Mouse (Mus musculus) yolk sac, embryonic 10.5 days (tissue): ENCODE data around the gene Tsc2.

Source experiments
- DNase-seq: peaks from one replicate; pipeline ENCODE4 v3.0.0-alpha.2; 2017; ENCODE audit warnings: low spot score

Tsc2 gene

DNA sequence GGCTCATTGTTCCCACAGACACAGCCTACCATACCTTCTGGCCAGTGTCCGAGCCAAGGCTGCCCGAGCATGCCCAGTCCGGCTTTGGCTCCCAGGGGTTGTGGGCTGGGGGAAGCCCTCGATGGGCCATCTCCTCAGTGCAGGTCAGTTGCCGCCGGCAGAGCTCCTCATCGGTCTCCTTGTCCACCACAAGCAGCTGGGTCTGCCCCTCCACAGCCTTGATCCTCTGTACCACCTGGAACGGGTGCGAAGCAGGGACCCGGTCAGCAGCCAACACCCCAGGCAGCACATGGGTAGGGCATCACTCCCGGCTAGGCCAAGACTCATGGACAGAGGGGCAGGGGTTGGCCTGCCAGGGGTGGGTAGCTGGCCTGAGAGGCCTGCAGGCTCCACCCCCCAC lies 15.1 kb upstream of the Tsc2 start:
- no peak for DNase-seq

DNA sequence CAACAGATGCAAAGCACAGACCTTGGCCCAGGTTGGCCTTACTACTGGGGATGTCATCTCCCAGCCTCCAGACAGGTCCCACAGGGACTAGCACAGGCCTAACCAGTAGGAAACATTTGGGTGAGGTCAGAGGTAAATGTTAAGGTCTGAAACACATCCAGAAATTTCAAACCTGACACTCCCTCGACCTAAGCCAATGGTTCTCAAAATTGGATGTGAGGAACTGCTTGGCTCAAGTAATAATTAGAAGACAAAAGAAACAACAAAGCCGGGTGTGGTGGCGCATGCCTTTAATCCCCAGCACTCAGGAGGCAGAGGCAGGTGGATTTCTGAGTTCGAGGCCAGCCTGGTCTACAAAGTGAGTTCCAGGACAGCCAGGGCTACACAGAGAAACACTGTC lies 14.0 kb upstream of the Tsc2 start:
- no peak for DNase-seq

DNA sequence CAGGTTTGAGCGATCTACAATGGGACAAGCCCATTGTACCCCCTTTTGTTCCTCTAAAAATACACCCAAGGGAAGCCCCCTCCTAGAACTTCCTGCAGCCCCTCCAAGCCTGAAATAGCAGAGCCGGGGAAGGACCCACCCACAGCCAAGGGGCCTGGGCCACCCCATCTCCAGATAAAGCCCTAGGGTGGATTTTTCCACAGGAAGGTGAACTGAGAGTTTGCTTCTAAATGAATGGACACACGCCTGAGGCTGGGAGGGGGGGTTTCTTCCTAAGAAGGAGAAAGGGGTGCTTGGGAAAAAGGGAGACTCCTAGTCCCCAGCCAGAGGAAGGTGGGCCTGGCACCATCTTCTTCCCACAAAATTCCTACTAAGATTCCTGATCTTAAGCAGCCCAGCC lies 13.5 kb upstream of the Tsc2 start:
- no peak for DNase-seq

DNA sequence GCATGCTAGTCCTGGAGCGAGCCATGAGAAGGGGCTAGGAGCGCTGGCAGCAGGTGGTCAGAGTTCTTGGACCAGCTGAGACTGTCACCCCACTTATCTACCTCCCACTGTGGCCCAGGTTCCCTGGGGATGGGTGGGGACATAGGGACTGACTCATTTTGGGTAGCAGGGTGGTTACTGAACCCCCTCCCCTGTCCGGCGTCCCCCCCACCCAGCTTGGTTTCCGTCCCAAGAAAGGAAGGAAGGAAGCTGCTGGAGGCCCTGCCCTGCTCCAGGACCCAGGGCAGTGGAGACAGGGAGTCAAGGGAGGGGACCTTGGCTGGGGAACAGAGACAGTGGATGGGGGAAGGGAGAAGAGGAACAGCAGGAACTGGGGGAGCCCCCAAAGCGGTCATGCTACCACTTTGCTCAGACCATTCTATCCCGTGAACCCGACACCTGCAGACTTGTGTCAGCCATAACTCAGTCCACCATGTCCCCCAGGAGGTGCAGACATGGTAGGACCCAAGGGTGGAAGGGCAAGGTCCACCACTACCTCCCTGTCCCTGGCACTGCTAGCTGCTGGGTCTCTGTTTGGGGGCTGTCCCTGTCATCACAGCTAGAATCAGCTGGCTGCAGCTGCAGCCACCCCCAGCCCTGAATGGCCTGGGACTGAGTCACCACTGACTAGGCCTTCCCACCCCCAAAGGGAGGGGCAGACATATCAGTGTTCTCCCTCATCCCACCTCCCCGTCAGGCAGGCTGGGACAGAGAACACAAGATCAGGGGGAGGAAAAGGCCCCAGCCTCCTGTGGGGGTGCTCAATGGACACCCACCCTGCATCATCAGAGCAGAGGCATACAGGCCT lies 12.7 kb upstream of the Tsc2 start:
- DNase-seq, result no peak

DNA sequence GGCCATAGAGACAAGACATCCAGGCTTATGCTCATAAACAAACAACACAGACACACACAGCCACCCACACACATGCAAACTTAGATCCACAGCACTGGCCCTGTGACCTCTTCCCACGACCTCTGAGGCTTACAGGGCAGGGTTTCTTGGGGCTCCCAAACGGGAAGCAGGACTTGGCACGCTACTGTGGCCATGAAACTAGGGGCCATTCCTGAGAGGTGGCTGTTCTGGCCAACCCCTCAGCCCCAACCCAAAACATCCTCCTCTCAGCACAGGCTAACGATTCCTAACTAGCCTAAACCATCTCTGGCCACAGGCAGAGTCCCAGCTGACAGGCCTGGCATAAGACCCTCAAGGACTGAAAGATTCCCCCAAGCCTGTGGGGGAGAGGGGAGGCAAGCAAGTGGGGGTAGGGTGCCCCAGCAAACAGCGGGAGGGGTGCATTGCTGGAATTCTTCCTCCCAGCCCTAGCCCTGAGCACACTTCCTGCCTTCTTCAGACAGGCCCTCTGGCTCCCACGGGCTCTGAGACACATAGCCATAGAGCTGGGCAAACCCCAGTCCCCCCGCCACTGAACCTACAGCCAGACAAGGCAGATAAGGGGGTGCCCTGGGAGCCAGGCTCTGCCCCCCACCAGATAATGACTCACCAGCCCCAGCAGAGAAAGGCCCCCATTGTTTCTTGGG lies 11.7 kb upstream of the Tsc2 start:
- DNase-seq, result peak; percentile 52

DNA sequence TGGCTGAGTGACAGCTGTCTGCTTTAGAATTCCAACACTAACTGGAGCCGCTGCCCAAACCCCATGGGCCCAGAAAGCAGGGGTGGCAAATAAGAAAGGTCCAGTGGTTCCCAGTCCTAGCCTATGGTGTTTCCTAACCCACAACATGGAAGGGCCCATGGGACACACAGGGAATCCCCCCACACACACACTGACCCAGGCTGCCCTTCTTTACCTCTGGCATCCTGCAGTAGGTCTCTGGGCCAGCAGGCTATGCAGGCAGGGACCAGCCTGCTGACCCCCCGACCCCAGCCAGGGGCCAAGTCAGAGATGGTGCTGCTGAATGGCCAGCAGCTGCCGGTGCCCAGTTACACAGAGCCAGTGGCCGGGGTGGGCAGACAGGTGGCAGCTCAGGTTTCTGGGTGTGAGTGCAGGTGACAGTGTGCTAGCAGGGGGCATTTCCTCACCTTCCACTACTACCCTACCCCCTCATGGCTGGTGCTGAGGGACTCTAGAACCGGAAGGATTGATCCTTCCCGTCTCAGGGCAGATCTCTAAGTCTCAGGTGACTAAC lies 10.4 kb upstream of the Tsc2 start:
- DNase-seq, result no peak

DNA sequence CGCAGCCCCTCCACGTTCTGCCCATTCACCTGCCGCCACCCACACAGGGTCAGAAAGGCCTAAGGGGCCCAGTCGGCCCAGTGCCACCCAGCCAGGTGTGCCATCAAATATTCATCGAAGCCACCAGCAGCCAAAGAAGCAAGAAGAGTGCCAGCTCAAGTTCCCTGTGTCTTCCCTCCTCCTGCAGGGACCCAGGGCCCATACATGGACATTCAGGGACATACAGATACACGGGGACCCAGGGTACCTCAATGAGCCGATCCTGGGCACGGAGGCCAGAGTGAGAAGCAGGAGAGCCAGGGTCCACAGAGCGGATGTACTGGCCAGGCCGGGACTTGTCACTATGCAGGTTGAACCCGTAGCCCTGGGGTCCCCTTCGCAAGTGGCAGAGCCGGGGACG lies 9.5 kb upstream of the Tsc2 start:
- no peak for DNase-seq

DNA sequence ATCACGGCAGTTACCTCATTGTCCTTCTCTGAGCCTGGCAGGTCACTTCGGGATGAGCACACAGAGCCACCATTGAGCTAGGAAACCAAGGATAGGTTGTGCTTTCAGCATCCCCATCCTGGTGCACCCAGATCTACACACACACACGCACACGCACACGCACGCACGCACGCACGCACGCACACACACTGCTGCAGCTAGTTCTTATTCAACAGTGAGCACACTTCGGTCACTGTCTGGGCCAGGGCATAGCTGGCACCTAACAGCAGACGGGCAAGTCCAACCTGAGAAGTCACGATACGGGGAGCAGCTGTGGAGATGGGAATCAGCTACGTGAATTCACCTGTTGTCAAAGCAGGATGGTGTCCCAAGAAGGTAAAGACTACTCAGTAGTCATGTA lies 8.2 kb upstream of the Tsc2 start:
- DNase-seq, result no peak

DNA sequence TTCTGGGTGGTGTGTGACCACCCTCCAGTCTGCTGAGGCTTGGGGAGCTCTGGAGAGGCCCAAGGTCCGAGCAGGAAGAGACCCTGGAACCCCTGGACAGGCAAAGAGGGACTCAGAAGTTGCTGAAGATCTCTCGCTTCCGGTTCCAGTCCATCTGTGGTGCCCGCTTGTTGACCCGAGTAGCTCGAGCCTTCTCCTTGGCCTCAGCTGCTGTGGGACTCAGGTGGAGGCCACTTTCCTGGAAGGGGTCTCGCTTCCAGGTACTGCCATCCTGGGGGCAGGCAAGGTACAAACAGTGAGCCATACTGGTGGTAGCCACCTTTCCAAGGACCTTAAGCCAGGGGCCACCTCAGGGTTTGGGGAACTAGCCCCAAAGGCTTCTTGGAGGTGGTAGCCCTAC lies 7.7 kb upstream of the Tsc2 start:
- no peak for DNase-seq

DNA sequence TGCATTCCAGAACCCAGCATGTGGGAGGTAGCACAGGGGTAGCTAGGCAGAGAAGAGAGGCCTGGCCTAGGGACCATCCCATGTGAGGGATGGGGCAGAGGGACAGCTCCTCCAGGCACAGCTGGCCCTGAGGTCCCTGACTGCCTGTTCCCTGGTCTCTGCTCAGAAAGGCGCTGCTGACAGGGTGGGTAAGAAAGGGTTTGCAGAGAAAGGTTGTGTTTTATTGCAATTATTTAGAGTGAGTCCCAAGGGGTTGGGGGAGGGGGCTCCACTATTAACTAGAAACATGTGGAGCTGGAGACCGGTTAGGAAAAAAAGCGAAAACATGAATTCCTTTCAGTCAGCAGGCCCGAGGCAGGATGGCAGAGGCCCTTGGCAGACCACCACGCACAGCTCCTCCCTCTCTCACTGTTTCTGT lies 7.2 kb upstream of the Tsc2 start:
- DNase-seq, result no peak

DNA sequence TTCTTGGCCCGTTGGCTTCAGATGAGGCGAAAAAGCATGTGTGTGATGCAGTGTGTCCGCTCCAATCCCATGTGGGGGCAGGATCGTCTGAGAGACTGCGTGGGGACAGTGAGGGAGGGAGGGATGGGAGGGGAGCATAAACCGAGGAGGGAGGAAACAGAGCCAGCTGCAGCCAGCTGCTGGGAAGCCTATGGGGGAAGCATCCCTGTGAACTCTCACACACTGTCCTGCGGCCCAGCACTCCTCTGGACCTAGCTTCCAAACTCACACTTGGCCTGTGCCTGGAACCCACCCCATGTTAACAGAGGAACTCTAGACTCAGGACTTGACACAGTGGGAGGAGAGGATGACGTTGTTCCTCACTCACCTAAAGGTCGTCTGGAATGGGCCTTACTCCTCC lies 6.4 kb upstream of the Tsc2 start:
- no peak for DNase-seq

DNA sequence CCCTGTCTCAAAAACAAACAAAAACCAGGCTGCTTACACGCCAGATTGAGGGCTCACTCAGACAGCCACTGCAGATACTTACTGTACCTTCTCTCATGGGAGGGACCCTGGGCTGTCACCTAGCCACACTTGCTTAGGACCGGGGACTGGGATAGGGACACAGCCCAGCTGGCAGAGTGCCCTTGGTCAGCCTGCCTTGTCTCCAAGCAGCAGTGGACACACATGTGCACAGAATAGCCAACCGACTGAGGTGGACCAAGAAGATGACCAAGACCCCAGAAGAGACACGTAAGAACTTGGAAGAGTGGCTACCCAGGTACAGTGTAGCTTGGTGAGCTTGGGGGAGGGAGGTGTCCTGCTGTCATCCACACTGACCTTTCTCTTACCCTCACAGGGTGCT lies 5.8 kb upstream of the Tsc2 start:
- DNase-seq, result no peak

DNA sequence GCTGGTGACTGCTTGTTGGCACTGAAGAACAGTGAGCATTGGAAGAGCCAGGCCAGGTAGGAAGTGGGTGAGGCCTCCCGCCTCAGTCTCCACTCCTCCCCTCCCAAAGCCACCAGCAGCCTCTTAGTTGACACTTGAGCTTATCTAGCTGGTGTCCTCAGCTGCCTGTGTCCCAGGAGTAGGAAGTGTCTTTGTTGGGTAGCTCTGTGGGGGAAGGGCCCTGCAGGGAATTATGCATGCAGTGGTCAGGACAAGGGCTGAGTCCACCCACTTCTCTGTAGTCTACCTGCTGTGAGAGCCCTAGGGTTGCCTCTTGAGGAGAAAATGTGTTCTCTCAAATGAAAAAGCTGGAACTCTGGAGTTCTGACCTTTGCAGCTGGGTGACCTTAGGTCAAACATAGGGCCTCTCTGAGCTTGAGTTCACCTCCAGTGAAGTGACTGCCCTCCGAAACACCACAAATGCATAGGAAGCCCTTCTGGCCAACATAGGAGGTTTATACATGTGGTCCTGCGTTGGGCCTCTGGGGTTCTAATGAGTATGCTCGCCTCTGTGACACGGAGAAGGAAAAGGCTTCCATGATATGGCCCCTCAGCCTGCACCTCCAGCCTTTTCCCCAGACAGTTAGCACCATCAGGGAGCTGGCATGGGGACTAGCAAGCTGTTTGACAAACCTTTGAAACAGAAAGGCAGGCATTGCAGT lies 4.5 kb upstream of the Tsc2 start:
- DNase-seq, result no peak

DNA sequence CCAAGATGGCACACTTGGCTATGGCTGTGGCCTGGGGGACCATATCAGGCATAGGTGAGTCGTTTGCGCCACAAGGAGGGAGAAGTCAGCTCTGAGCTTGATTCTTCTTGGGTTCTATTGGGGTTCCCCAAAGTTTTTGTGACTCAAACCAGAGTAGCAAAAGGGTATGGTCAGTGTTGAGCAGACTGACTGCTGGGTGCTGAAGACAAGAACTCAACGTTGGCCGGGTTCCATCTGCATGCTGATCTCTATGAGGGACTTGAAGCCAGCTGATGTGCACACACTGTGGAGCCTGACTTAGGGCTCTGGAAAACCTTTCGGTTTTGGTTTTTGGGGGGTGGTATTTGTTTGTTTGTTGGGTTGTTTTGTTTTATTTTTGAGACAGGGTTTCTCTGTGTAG lies 3.3 kb upstream of the Tsc2 start:
- DNase-seq, result no peak

DNA sequence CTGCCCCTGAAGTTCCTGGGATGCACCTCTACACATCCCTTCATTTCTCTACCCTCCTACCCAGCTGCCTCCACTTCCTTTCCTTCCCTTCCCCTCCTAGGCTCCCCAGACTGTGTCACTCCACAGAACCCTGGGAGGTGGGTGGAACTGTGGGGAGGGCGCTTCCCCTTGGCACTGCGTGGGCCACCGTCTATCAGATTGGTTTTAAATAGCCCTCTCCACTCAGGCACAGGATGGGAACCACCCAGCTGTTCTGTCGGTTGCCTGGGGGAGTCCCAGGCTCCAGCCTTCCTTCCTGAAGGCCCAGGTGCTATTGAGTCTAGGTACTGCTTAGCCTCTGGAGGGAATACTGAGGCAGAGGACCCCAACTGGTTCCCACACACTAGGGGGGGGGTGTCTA lies 2.6 kb upstream of the Tsc2 start:
- no peak for DNase-seq

DNA sequence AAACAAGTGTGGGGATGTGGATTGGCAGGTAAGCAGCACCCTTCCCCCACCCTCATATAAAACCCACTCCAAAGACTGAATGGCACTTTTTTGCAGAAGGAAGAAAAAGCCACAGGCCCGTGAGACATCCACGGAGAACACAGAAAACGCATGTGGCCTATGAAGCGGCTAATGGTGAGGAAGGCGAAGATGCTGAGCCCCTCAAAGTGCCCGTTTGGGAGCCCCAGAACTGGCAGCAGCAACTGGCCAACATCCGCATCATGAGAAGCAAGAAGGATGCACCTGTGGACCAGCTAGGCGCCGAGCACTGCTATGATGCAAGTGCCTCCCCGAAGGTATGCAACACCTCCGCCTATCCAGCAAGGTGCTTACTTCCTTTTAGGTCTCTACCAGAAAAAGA lies 1.4 kb upstream of the Tsc2 start:
- no peak for DNase-seq

DNA sequence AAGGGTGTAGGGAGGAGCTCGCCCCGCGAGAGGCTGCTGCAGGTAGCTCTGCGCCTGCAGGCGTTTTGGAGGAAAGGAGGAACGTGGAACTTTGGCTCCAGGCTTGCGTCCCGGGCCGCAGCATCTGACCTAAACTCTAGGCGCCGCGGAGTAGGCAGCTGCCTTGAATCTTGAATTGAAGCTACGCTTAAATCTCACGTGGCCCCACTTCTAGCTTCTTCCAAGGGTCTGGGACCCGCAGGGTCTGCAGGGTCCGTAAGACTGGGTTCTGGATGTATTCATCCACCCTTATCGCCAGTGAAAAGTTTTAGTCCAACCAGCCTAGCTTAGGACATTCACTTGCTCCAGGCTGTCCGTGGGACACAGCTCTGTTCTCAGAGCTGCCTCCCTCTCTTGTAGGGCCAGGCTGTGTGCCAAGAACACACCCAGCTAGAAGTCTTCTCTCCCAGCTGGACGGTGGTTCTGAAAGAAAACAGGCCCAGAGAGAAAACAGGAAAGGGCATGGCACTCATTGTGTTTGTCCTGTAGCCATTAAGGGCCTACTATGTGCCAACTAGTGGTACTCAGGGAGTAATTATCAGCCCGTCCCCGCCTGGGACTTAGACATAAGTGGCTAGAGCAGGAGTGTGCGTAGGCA lies 501 bp upstream of the Tsc2 start:
- no peak for DNase-seq

DNA sequence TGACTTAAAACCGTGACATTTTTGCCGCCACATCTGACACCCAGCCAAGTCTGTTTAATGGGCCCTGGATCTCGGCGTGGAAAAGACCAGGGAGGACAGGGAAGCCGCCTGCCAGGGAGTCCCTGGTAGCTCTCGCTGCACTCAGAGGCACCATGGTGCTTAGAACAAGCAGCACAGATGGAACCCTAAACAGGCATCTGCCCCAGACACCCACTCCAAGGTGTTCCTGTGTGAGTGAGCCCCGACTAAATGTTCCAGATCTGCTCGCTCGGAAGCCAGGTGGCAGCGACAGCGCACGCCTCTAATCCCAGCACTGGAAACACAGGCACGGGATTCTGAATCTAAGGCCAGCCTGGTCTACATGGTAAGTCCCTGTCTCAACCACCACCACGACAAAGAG lies 2.4 kb downstream of the Tsc2 start:
- DNase-seq, result no peak

DNA sequence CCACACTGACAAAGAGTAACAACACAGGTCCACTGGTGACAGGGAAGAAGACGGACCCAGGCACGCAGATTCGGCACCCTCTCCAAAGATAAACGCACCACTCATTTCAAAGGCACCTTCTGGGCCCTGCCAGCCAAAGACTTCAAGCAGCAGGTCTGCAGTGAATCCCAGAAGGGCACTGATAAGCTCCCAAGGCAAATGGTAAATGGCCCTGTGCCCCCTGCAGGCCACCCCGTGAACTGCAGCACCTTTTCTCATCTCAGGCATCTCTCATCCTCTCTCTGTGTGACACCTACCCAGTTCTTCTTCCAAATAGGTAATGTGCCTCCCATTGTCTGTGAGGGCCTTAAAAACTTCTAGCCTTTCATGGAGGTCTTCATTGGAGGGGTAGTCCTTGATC lies 3.8 kb downstream of the Tsc2 start:
- DNase-seq, result no peak

DNA sequence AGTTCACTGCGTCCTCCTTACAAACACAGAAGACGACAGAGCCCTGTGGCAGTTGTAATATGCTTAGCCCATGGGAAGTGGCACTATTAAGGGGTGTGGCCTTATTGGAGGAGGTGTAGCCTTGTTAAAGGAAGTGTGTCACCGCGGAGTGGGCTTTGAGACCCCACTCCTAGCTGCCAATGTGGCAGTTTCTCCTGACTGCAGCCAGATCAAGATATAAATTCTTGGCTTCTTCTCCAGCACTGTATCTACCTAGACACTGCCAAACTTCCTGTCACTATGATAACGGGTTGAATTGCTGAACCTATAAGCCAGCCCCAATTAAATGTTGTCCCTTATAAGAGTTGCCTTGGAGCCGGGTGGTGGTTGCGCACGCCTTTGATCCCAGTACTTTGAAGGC lies 7.0 kb downstream of the Tsc2 start:
- no peak for DNase-seq

DNA sequence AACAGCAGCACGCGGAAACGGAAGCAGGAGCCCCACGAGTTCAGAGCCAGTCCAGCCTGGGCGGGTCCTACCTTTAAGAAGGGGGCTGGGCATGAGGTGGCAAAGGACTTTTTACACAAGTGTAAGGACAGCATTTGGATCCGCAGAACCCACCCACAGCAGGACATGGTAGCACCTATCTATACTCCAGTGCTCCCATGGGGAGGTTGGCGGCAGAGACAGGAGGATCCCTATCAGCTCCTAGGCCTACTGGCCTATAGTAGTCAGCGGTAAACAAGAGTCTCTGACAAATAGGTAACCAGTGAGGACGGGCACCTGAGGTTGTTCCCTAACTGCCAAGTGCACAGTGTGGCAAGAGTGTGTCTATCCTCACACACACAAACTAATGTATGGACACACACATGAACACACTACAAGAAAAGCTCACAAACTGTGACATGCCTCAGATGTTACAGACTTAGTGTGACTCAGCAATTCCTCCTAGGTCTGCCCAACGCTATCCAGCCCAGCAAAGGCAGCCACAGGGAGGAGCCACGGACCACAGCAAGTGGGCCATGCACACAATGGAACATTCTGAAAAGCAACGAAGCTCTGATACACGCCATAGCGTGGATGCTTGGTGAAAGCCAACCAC lies 14.8 kb downstream of the Tsc2 start:
- DNase-seq, result no peak

DNA sequence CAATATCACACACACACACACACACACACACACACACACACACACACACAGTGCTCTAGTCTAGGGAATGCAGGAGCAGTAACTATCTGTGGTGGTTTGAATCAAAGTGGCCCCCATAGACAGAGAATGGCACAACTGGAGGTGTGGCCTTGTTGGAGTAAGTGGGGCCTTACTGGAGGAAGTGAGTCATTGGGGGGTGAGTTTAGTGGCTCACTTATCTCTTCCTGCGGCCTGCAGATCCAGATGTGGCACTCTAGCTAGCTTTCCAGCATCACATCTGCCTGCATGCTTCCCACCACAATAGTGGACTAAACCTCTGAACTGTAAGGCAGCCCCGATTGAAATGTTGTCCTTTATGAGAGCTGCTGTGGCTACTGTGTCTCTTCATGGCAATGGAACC lies 21.7 kb downstream of the Tsc2 start:
- DNase-seq, result no peak
